Mouse (Mus musculus) midbrain, postnatal 0 days (tissue): ENCODE measurements around the gene Olfr340. TPM values are rescaled to one million over a fixed set of nuclear protein-coding genes. Genes with fewer than 3 reads are reported as not detected.
"Not testable (repeated sequence)": the region's sequence is repeated elsewhere in the genome, so short reads cannot be mapped to it uniquely, and the experiment has no call there.

ENCODE experiments used
- ATAC-seq: fragments of 200-750 bp; cut with Nextera tagmentation; 2 replicates; pipeline ENCODE4 v1.8.0; 2017; ENCODE audit warnings: moderate number of reproducible peaks, mild to moderate bottlenecking, moderate TSS enrichment, moderate library complexity; ENCODE audit not compliant: low FRiP score
- DNase-seq: peaks from one replicate; pipeline ENCODE4 v3.0.0-alpha.2; 2015; ENCODE audit warnings: low spot score
- H3K27ac ChIP-seq: fragments of 300-500 bp; sonication (generic); 2 replicates; pipeline ENCODE4 v1.5.1; 2014; ENCODE audit warnings: low read depth, mild to moderate bottlenecking, low read length, mixed read lengths
- H3K27me3 ChIP-seq: fragments of 300-500 bp; sonication (generic); 2 replicates; pipeline ENCODE4 v1.6.1; 2014; ENCODE audit warnings: low read length, control low read depth, mixed read lengths; ENCODE audit not compliant: insufficient read depth
- H3K36me3 ChIP-seq: fragments of 300-500 bp; sonication (generic); 2 replicates; pipeline ENCODE4 v1.6.1; 2014; ENCODE audit warnings: low read length, control low read depth, mixed read lengths; ENCODE audit not compliant: insufficient read depth
- H3K4me1 ChIP-seq: fragments of 300-500 bp; sonication (generic); 2 replicates; pipeline ENCODE4 v1.6.1; 2014; ENCODE audit warnings: mild to moderate bottlenecking, control low read depth, antibody characterized with exemption, low read length, mixed read lengths; ENCODE audit not compliant: insufficient read depth
- H3K4me2 ChIP-seq: fragments of 300-500 bp; sonication (generic); 2 replicates; pipeline ENCODE4 v1.6.1; 2014; ENCODE audit warnings: low read depth, mild to moderate bottlenecking, low read length, mixed read lengths; ENCODE audit not compliant: poor library complexity, severe bottlenecking
- H3K4me3 ChIP-seq: fragments of 300-500 bp; sonication (generic); 2 replicates; pipeline ENCODE4 v1.5.1; 2014; ENCODE audit warnings: low read depth, mild to moderate bottlenecking, low read length, moderate library complexity
- H3K9ac ChIP-seq: fragments of 300-500 bp; sonication (generic); replicated peaks from 2 replicates; pipeline ENCODE4 v1.6.1; 2014; ENCODE audit warnings: mild to moderate bottlenecking, low read length, moderate library complexity, mixed read lengths; ENCODE audit not compliant: poor library complexity, severe bottlenecking
- H3K9me3 ChIP-seq: fragments of 300-500 bp; sonication (generic); 2 replicates; pipeline ENCODE4 v1.6.1; 2016; ENCODE audit warnings: low read length, control low read depth
- CTCF ChIP-seq: IDR thresholded peaks from 2 replicates; pipeline ENCODE4 v1.5.1; 2016; ENCODE audit warnings: antibody characterized with exemption, mild to moderate bottlenecking
- WGBS: fragments of 180-500 bp; shearing (Covaris S2); extraction: QIAGEN DNeasy Blood & Tissue Kit; methylation state at CpG from one replicate; pipeline ENCODE4 v1.1.7; 2014; 5-methylcytosine and 5-hydroxymethylcytosine counted together
- polyA plus RNA-seq: library from polyadenylated mRNA; unstranded; fragments of >200 nt; fragmentation: Nextera tagmentation; extraction: Ambion mirVana; gene quantifications from 2 replicates; pipeline ENCODE4 v1.2.1, GENCODE M21; 2015
- total RNA-seq: library from RNA; depleted of rRNA; stranded (reverse); fragments of >200 nt; gene quantifications from 2 replicates; pipeline ENCODE4 v1.2.3, GENCODE M21; 2014; rRNA removed

Gene Olfr340
- total RNA-seq (not detected in 2 replicates), polyA plus RNA-seq (not detected in 2 replicates)

- Histone ChIP-seq H3K4me1 (no peaks in the 10 kb centered on the region), H3K4me3 (no peak within 1 kb of the TSS), H3K27ac (no peak within 1 kb of the TSS), H3K9ac (no peak within 1 kb of the TSS), H3K4me2 (no peak within 1 kb of the TSS), H3K36me3 (no peaks in the 10 kb centered on the region), H3K27me3 (no peaks in the 10 kb centered on the region), H3K9me3 (0 out of 2 replicates have a peak, but pooled peaks cover 6% of the 10 kb centered on the region)
- DNase-seq (no peak), ATAC-seq (no peak)
- WGBS, result 57% methylated on average over 1 of the region's 1 CpGs
- no peak for TF ChIP-seq CTCF
These were observed at the start of gene Olfr340 for GRCm38 (mm10) chr2:36452287-36452686. Gene Olfr340, plus strand, starts transcription at chr2:36452587.

GRCm38 (mm10) chr2:36415174-36415573, 37.2 kb upstream of the Olfr340 start:
- H3K4me1 ChIP-seq, H3K4me2 ChIP-seq, H3K36me3 ChIP-seq, H3K27me3 ChIP-seq, H3K27ac ChIP-seq, H3K9ac ChIP-seq, ATAC-seq, H3K4me3 ChIP-seq, DNase-seq: not testable (repeated sequence)
- 83% methylated on average over 3 of the region's 3 CpGs for WGBS
- peaks cover 18% of the 10 kb centered on the region for H3K9me3 ChIP-seq

GRCm38 (mm10) chr2:36415591-36415990, 36.8 kb upstream of the Olfr340 start:
- not testable (repeated sequence) for H3K9ac ChIP-seq, H3K4me2 ChIP-seq, H3K27ac ChIP-seq, DNase-seq, H3K4me3 ChIP-seq, H3K36me3 ChIP-seq, ATAC-seq, H3K27me3 ChIP-seq, H3K4me1 ChIP-seq
- 88% methylated on average over 7 of the region's 7 CpGs for WGBS
- peaks cover 18% of the 10 kb centered on the region for H3K9me3 ChIP-seq

GRCm38 (mm10) chr2:36418647-36419046, 33.7 kb upstream of the Olfr340 start, which contains the start of gene Olfr339:
Gene Olfr339, plus strand, starts transcription at chr2:36418947.
- DNase-seq (no peak), ATAC-seq (no peak)
- no peaks in the 10 kb centered on the region for H3K36me3 ChIP-seq
- no peak within 1 kb of the TSS for H3K27ac ChIP-seq
- no peak within 1 kb of the TSS for H3K9ac ChIP-seq
- 81% methylated on average over 3 of the region's 3 CpGs for WGBS
- H3K9me3 ChIP-seq, result peaks cover 18% of the 10 kb centered on the region
- H3K4me3 ChIP-seq, result no peak within 1 kb of the TSS
- H3K4me2 ChIP-seq, result no peak within 1 kb of the TSS
- H3K4me1 ChIP-seq, result no peaks in the 10 kb centered on the region
- TF ChIP-seq CTCF, result no peak
- H3K27me3 ChIP-seq, result no peaks in the 10 kb centered on the region

GRCm38 (mm10) chr2:36473634-36474033, 21.2 kb downstream of the Olfr340 start:
- peaks cover 8% of the 10 kb centered on the region; the same call in 1 of the 2 replicates for H3K9me3 ChIP-seq
- H3K9ac ChIP-seq, result no peak overlapping the region
- H3K27me3 ChIP-seq, result no peaks in the 10 kb centered on the region
- TF ChIP-seq CTCF, result no peak
- DNase-seq (no peak), ATAC-seq (no peak)
- no peak overlapping the region for H3K4me2 ChIP-seq
- no peak overlapping the region for H3K27ac ChIP-seq
- no peak overlapping the region for H3K4me3 ChIP-seq
- H3K4me1 ChIP-seq, result no peaks in the 10 kb centered on the region
- no peaks in the 10 kb centered on the region for H3K36me3 ChIP-seq

- no peak for TF ChIP-seq CTCF
- no peak within 1 kb of the TSS for H3K9ac ChIP-seq
These were observed 30.0 kb downstream of the Olfr340 start, which contains the start of gene Olfr341 for GRCm38 (mm10) chr2:36482368-36482767. Gene Olfr341, minus strand, starts transcription at chr2:36482468.

More at GRCm38 (mm10) chr2:36482368-36482767, 30.0 kb downstream of the Olfr340 start, which contains the start of gene Olfr341:
- Histone ChIP-seq H3K9me3 (0 out of 2 replicates have a peak, but pooled peaks cover 7% of the 10 kb centered on the region), H3K4me3 (no peak within 1 kb of the TSS), H3K4me2 (no peak within 1 kb of the TSS), H3K27me3 (no peaks in the 10 kb centered on the region), H3K27ac (no peak within 1 kb of the TSS), H3K36me3 (no peaks in the 10 kb centered on the region), H3K4me1 (no peaks in the 10 kb centered on the region)
- DNase-seq, result no peak
- ATAC-seq, result no peak

Other genes with a start within 250 kb of the Olfr340 start
- gene Ptgs1, start 222.2 kb upstream of the Olfr340 start, total RNA-seq, result 10.5 and 11.4 TPM in 2 replicates
- gene Ptgs1, start 222.2 kb upstream of the Olfr340 start, polyA plus RNA-seq, result 6.6 and 8.0 TPM in 2 replicates
- gene Olfr338, start 79.1 kb upstream of the Olfr340 start, total RNA-seq, result 0.05 TPM in 1 of 2 replicates, not detected in the other
- not detected in 2 replicates for gene Olfr338, start 79.1 kb upstream of the Olfr340 start, polyA plus RNA-seq
- gene Olfr339, start 33.6 kb upstream of the Olfr340 start, total RNA-seq, result not detected in 2 replicates
- not detected in 2 replicates for gene Olfr339, start 33.6 kb upstream of the Olfr340 start, polyA plus RNA-seq
- not detected in 2 replicates for gene Olfr341, start 29.9 kb downstream of the Olfr340 start, total RNA-seq
- gene Olfr341, start 29.9 kb downstream of the Olfr340 start, polyA plus RNA-seq, result not detected in 2 replicates
- not detected in 2 replicates for gene Olfr342, start 72.4 kb downstream of the Olfr340 start, total RNA-seq
- not detected in 2 replicates for gene Olfr342, start 72.4 kb downstream of the Olfr340 start, polyA plus RNA-seq
- gene Olfr344, start 114.1 kb downstream of the Olfr340 start, total RNA-seq, result not detected in 2 replicates
- not detected in 2 replicates for gene Olfr344, start 114.1 kb downstream of the Olfr340 start, polyA plus RNA-seq
- gene Olfr345, start 187.5 kb downstream of the Olfr340 start, total RNA-seq, result not detected in 2 replicates
- gene Olfr345, start 187.5 kb downstream of the Olfr340 start, polyA plus RNA-seq, result not detected in 2 replicates
- gene Olfr346, start 233.2 kb downstream of the Olfr340 start, total RNA-seq, result not detected in 2 replicates
- not detected in 2 replicates for gene Olfr346, start 233.2 kb downstream of the Olfr340 start, polyA plus RNA-seq